Mouse (Mus musculus): ENCODE measurements around the gene Fam13c. TPM values are rescaled to one million over a fixed set of nuclear protein-coding genes. Genes with fewer than 3 reads are reported as not detected.

Fam13c gene
- polyA plus RNA-seq, 1 experiment from 2014 or later = 6.2 TPM

- no peak for ATAC-seq
- no peaks in the 10 kb centered on the region for H3K4me1 ChIP-seq (ENCODE audit: control insufficient read depth, insufficient read depth, low read length)
These were observed 7.5 kb downstream of the Fam13c start for GRCm38 (mm10) chr10:70447787-70448186.

DNA sequence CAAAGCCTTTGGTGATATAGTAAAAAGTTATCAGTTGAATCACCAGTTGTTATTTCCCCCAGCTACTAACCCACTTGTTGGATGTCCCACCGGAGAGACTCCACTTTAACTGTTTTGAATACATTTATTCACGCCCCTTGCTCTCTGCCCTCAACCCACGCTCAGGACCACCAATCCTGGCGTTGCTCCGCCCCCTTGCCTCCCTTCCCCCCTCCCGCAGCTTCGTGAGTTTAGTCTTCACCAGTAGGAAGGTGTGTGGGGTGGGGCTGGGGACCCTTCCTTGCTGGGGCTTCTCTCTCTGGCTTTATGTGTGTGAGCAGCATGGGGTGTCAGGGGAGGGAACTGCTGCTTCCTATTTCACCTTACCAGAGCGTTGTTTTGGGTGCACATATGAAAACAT lies 8.9 kb downstream of the Fam13c start:
- no peaks in the 10 kb centered on the region for H3K9me3 ChIP-seq (ENCODE audit: control insufficient read depth, low read length)
- H3K36me3 ChIP-seq (ENCODE audit: control insufficient read depth, insufficient read depth, low read length) = no peaks in the 10 kb centered on the region
- H3K27ac ChIP-seq (ENCODE audit: low read length) = no peak overlapping the region
- no peak for ATAC-seq
- no peak overlapping the region for H3K4me2 ChIP-seq (ENCODE audit: low read depth, low read length)
- 49% methylated on average over 8 of the region's 8 CpGs for WGBS
- no peaks in the 10 kb centered on the region for H3K4me1 ChIP-seq (ENCODE audit: control insufficient read depth, insufficient read depth, low read length)
- H3K27me3 ChIP-seq (replicated peaks; ENCODE audit: control insufficient read depth, insufficient read depth, low read length) = no peaks in the 10 kb centered on the region
- H3K9ac ChIP-seq (ENCODE audit: low read depth, low read length) = no peak overlapping the region
- H3K4me3 ChIP-seq (ENCODE audit: low read length) = no peak overlapping the region

More at GRCm38 (mm10) chr10:70447787-70448186, 7.5 kb downstream of the Fam13c start:
- no peak overlapping the region for H3K9ac ChIP-seq (ENCODE audit: low read depth, low read length)
- H3K36me3 ChIP-seq (ENCODE audit: control insufficient read depth, insufficient read depth, low read length) = no peaks in the 10 kb centered on the region
- H3K4me3 ChIP-seq (ENCODE audit: low read length) = no peak overlapping the region
- no peaks in the 10 kb centered on the region for H3K9me3 ChIP-seq (ENCODE audit: control insufficient read depth, low read length)
- H3K27ac ChIP-seq (ENCODE audit: low read length) = no peak overlapping the region
- H3K4me2 ChIP-seq (ENCODE audit: low read depth, low read length) = no peak overlapping the region
- WGBS = 59% methylated on average over 4 of the region's 4 CpGs
- no peaks in the 10 kb centered on the region for H3K27me3 ChIP-seq (replicated peaks; ENCODE audit: control insufficient read depth, insufficient read depth, low read length)

DNA sequence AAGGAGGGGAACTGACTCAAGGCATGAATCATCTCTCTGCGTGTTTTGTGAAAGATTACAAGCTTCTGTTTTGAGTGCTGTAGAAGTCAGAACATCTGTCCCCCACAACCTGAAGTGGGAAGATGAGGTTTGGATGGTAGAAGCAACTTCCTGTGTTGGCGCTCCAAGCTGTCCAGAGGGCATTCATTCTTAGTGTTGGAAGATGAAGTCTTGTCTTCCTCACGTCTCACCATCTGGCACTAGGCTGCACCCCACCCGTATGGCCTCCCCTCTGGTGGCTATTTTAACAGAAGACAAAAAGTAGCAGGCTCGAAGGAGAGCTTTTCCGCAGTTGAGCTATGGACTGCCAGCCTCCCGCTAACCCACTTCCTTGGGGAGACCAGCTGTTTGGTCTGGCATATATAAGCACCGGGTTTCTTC lies 15.6 kb downstream of the Fam13c start:
- no peak overlapping the region for H3K4me3 ChIP-seq (ENCODE audit: low read length)
- no peak overlapping the region for H3K27ac ChIP-seq (ENCODE audit: low read length)
- no peaks in the 10 kb centered on the region for H3K4me1 ChIP-seq (ENCODE audit: control insufficient read depth, insufficient read depth, low read length)
- no peak for ATAC-seq
- no peaks in the 10 kb centered on the region for H3K27me3 ChIP-seq (replicated peaks; ENCODE audit: control insufficient read depth, insufficient read depth, low read length)
- 88% methylated on average over 8 of the region's 8 CpGs for WGBS
- H3K9me3 ChIP-seq (ENCODE audit: control insufficient read depth, low read length) = no peaks in the 10 kb centered on the region
- no peak overlapping the region for H3K4me2 ChIP-seq (ENCODE audit: low read depth, low read length)
- H3K36me3 ChIP-seq (ENCODE audit: control insufficient read depth, insufficient read depth, low read length) = no peaks in the 10 kb centered on the region
- no peak overlapping the region for H3K9ac ChIP-seq (ENCODE audit: low read depth, low read length)

DNA sequence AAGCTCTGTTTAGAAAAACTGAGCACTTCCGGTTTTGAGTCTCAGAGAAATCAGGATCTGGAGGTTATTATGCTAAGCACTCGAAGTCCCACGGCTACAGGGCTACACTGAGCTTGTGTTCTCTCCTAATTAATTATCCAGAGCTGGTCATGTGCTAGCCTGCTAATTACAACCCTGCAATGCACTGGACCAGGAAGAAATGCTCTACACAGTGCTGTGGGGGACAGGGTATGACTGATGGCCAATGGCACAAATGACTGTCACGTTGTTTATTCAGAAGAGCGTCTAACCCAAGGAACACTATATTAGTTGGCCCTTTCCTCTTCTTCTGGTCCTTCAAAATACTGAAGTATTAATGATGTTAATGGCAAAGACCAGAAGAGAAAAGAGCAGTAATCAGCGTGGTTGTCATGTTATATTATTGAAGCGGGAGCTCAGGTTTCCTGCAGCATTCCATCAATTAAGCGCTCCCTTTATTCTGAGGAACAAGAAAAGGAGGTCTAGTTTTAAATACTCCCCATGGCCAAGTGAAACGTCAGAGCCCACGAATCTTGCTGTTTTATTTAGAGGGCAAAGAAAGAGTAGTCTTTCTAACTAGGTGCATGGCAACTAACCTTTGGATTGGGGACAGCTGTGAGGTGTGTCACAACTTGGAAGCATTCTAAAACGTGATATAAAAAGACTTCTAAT lies 18.4 kb downstream of the Fam13c start:
- H3K4me2 ChIP-seq (ENCODE audit: low read depth, low read length) = no peak overlapping the region
- H3K36me3 ChIP-seq (ENCODE audit: control insufficient read depth, insufficient read depth, low read length) = no peaks in the 10 kb centered on the region
- H3K4me3 ChIP-seq (ENCODE audit: low read length) = no peak overlapping the region
- WGBS = 73% methylated on average over 11 of the region's 11 CpGs
- no peaks in the 10 kb centered on the region for H3K9me3 ChIP-seq (ENCODE audit: control insufficient read depth, low read length)
- H3K4me1 ChIP-seq (ENCODE audit: control insufficient read depth, insufficient read depth, low read length) = no peaks in the 10 kb centered on the region
- no peak for ATAC-seq
- no peak overlapping the region for H3K27ac ChIP-seq (ENCODE audit: low read length)
- H3K27me3 ChIP-seq (replicated peaks; ENCODE audit: control insufficient read depth, insufficient read depth, low read length) = no peaks in the 10 kb centered on the region
- H3K9ac ChIP-seq (ENCODE audit: low read depth, low read length) = no peak overlapping the region

DNA sequence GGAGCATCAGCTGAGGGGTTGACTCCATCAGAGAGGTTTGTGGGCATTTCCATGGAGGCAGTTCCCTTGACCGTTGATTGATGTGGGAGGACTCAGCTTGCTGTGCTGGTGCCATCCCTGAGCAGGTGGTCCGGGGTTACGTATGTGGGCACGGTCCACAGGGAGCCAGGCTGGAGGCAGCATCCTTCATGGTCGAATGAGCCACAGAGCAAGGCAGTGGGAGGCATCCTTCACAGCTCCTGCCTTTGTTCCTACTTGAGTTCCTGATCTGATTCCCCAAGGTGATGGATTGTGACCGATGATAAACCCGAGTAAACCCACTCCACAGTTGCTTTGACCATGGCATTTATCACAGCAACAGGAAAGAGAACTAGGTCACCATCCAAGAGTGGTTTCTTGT lies 25.4 kb downstream of the Fam13c start:
- WGBS = 89% methylated on average over 7 of the region's 7 CpGs
- no peak overlapping the region for H3K9ac ChIP-seq (ENCODE audit: low read depth, low read length)
- no peak overlapping the region for H3K4me3 ChIP-seq (ENCODE audit: low read length)
- H3K27me3 ChIP-seq (replicated peaks; ENCODE audit: control insufficient read depth, insufficient read depth, low read length) = no peaks in the 10 kb centered on the region
- no peak for ATAC-seq
- no peak overlapping the region for H3K4me2 ChIP-seq (ENCODE audit: low read depth, low read length)
- no peak overlapping the region for H3K27ac ChIP-seq (ENCODE audit: low read length)
- H3K4me1 ChIP-seq (ENCODE audit: control insufficient read depth, insufficient read depth, low read length) = no peaks in the 10 kb centered on the region
- no peaks in the 10 kb centered on the region; the same call in 1 of the 2 replicates for H3K9me3 ChIP-seq (ENCODE audit: control insufficient read depth, low read length)
- H3K36me3 ChIP-seq (ENCODE audit: control insufficient read depth, insufficient read depth, low read length) = no peaks in the 10 kb centered on the region

- H3K27me3 ChIP-seq (replicated peaks; ENCODE audit: control insufficient read depth, insufficient read depth, low read length) = no peaks in the 10 kb centered on the region
- 70% methylated on average over 1 of the region's 1 CpGs for WGBS
- H3K4me3 ChIP-seq (ENCODE audit: low read length) = no peak overlapping the region
- no peak for ATAC-seq
- H3K9ac ChIP-seq (ENCODE audit: low read depth, low read length) = no peak overlapping the region
- no peaks in the 10 kb centered on the region for H3K9me3 ChIP-seq (ENCODE audit: control insufficient read depth, low read length)
- H3K36me3 ChIP-seq (ENCODE audit: control insufficient read depth, insufficient read depth, low read length) = no peaks in the 10 kb centered on the region
- H3K4me2 ChIP-seq (ENCODE audit: low read depth, low read length) = no peak overlapping the region
- H3K4me1 ChIP-seq (ENCODE audit: control insufficient read depth, insufficient read depth, low read length) = no peaks in the 10 kb centered on the region
- H3K27ac ChIP-seq (ENCODE audit: low read length) = no peak overlapping the region
These were observed 30.6 kb downstream of the Fam13c start for GRCm38 (mm10) chr10:70470836-70471235.

GRCm38 (mm10) chr10:70477741-70478145 lies 37.5 kb downstream of the Fam13c start:
- ATAC-seq = no peak
- no peak overlapping the region for H3K4me3 ChIP-seq (ENCODE audit: low read length)
- H3K4me1 ChIP-seq (ENCODE audit: control insufficient read depth, insufficient read depth, low read length) = no peaks in the 10 kb centered on the region
- 94% methylated on average over 10 of the region's 10 CpGs for WGBS
- H3K36me3 ChIP-seq (ENCODE audit: control insufficient read depth, insufficient read depth, low read length) = no peaks in the 10 kb centered on the region
- no peak overlapping the region for H3K4me2 ChIP-seq (ENCODE audit: low read depth, low read length)
- no peaks in the 10 kb centered on the region for H3K9me3 ChIP-seq (ENCODE audit: control insufficient read depth, low read length)
- no peak overlapping the region for H3K9ac ChIP-seq (ENCODE audit: low read depth, low read length)
- H3K27ac ChIP-seq (ENCODE audit: low read length) = no peak overlapping the region
- no peaks in the 10 kb centered on the region for H3K27me3 ChIP-seq (replicated peaks; ENCODE audit: control insufficient read depth, insufficient read depth, low read length)

GRCm38 (mm10) chr10:70483736-70484135 lies 43.5 kb downstream of the Fam13c start:
- Histone ChIP-seq H3K4me2 (ENCODE audit: low read depth, low read length) (no peak overlapping the region), H3K4me1 (ENCODE audit: control insufficient read depth, insufficient read depth, low read length) (no peaks in the 10 kb centered on the region), H3K4me3 (ENCODE audit: low read length) (no peak overlapping the region), H3K27me3 (replicated peaks; ENCODE audit: control insufficient read depth, insufficient read depth, low read length) (no peaks in the 10 kb centered on the region), H3K9ac (ENCODE audit: low read depth, low read length) (no peak overlapping the region), H3K27ac (ENCODE audit: low read length) (no peak overlapping the region), H3K9me3 (ENCODE audit: control insufficient read depth, low read length) (no peaks in the 10 kb centered on the region), H3K36me3 (ENCODE audit: control insufficient read depth, insufficient read depth, low read length) (no peaks in the 10 kb centered on the region)
- 73% methylated on average over 6 of the region's 6 CpGs for WGBS
- no peak for ATAC-seq

GRCm38 (mm10) chr10:70484568-70485286 lies 44.4 kb downstream of the Fam13c start:
- Histone ChIP-seq H3K36me3 (ENCODE audit: control insufficient read depth, insufficient read depth, low read length) (no peaks in the 10 kb centered on the region), H3K9me3 (ENCODE audit: control insufficient read depth, low read length) (no peaks in the 10 kb centered on the region), H3K4me1 (ENCODE audit: control insufficient read depth, insufficient read depth, low read length) (no peaks in the 10 kb centered on the region), H3K4me3 (ENCODE audit: low read length) (no peak overlapping the region), H3K27ac (ENCODE audit: low read length) (no peak overlapping the region), H3K27me3 (replicated peaks; ENCODE audit: control insufficient read depth, insufficient read depth, low read length) (no peaks in the 10 kb centered on the region), H3K4me2 (ENCODE audit: low read depth, low read length) (no peak overlapping the region), H3K9ac (ENCODE audit: low read depth, low read length) (no peak overlapping the region)
- no peak for ATAC-seq
- WGBS = 49% methylated on average over 7 of the region's 7 CpGs
